ENCODE assay signal across 8 mouse cellular contexts in the genomic region with DNA sequence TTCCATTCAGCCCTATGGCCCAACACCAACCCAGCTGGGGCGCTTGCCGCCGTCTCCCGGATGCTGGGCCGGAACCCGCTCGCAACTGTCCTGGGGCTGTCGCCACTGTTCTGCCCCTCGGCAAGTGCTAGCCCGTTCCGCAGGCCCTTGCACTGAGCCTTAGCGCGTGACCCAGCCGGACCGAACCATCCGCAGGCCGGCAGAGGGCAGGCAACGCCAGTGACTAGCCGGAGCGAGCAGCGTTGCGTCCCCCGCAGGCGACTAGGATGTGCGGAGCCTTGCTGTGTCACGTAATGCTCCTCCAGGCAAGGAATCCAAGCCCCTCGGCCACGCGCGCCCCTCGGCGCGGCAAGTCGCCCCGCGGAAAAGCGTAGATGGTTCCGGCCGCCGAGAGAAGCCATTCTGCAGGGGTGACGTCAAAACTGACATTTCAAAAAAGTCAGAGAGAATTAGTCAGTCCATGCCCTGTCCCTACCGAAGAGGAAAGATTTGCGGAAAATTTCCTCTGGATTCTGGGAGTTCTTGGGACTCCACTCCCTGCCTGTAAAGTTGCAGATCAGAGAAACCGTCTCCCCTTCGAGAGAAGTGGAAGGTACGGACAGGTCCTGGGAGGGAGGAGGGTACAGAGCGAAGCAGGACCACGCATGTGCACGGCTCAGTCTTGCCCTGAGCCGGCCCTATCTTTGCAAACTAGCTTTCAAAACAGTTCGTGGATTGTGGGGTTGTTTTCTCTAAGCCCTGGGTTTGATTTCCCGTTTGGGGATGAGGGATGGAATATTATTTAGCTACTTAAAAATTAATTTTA. TPM values are rescaled to one million over a fixed set of nuclear protein-coding genes. Genes with fewer than 3 reads are reported as not detected.
DNase-seq lines count a peak whose midpoint lies in the region; ATAC-seq and TF ChIP-seq lines count a peak whose summit lies in the region.

Gene Flcn (minus strand): TSS at position 347 of the 805 bp plus-strand sequence.

- H3K4me3 ChIP-seq in heart, embryonic 11.5 days (ENCODE audit: low read depth, low read length), result peak within 1 kb of the TSS; percentile 78
- H3K4me3 ChIP-seq in kidney, embryonic 16.5 days (ENCODE audit: low read length), result peak within 1 kb of the TSS; percentile 73
- H3K4me3 ChIP-seq in liver, adult 2 months (ENCODE audit: insufficient read depth, low read depth, low read length), result peak within 1 kb of the TSS; percentile 63
- H3K4me3 ChIP-seq in myocyte, result peak within 1 kb of the TSS; percentile 99

- no peak for TF ChIP-seq CTCF in liver, adult 2 months (IDR thresholded peaks at IDR 0.05; ENCODE audit: low read depth, low read length)

- peak within 1 kb of the TSS; percentile 99 for H3K9ac ChIP-seq in heart, embryonic 11.5 days (ENCODE audit: low read depth, low read length)
- H3K9ac ChIP-seq in kidney, embryonic 16.5 days (replicated peaks; ENCODE audit: low read length), result peak within 1 kb of the TSS; percentile 91
- H3K9ac ChIP-seq in liver, adult 2 months (ENCODE audit: low read depth, low read length), result peak within 1 kb of the TSS; percentile 84

- H3K27me3 ChIP-seq in heart, embryonic 11.5 days (ENCODE audit: control insufficient read depth, insufficient read depth, low read length), result no peaks in the 10 kb centered on the region
- no peaks in the 10 kb centered on the region for H3K27me3 ChIP-seq in kidney, embryonic 16.5 days (ENCODE audit: insufficient read depth, low read length)
- H3K27me3 ChIP-seq in liver, adult 2 months (ENCODE audit: control insufficient read depth, insufficient read depth, low read length), result no peaks in the 10 kb centered on the region
- H3K27me3 ChIP-seq in myocyte (ENCODE audit: control insufficient read depth, insufficient read depth, insufficient read length), result no peaks in the 10 kb centered on the region
- no peaks in the 10 kb centered on the region for H3K27me3 ChIP-seq in splenic B cell, adult 2 months (ENCODE audit: control insufficient read depth, insufficient read depth, low read length, poor library complexity, severe bottlenecking)

- H3K4me1 ChIP-seq in heart, embryonic 11.5 days (ENCODE audit: control insufficient read depth, insufficient read depth, low read length), result peaks cover 14% of the 10 kb centered on the region
- H3K4me1 ChIP-seq in kidney, embryonic 16.5 days (ENCODE audit: insufficient read depth, low read length), result peaks cover 11% of the 10 kb centered on the region
- peaks cover 20% of the 10 kb centered on the region for H3K4me1 ChIP-seq in liver, adult 2 months (ENCODE audit: control insufficient read depth, insufficient read depth, low read length)

- under 1% methylated on average over 52 of the region's 52 CpGs for WGBS in heart, embryonic 11.5 days (ENCODE audit: insufficient replicate concordance)
- WGBS in kidney, embryonic 16.5 days, result under 1% methylated on average over 52 of the region's 52 CpGs
- under 1% methylated on average over 52 of the region's 52 CpGs for WGBS in liver, adult 2 months

- no peaks in the 10 kb centered on the region for H3K9me3 ChIP-seq in heart, embryonic 11.5 days (replicated peaks; ENCODE audit: control insufficient read depth, low read length)
- no peaks in the 10 kb centered on the region for H3K9me3 ChIP-seq in kidney, embryonic 16.5 days (ENCODE audit: low read length)

- peak; percentile 88 for ATAC-seq in erythroblast, adult 5-6 weeks (replicated peaks; ENCODE audit: low FRiP score, poor library complexity, severe bottlenecking)
- peak; percentile 89 for ATAC-seq in heart, embryonic 11.5 days (replicated peaks; ENCODE audit: insufficient number of reproducible peaks, low FRiP score, low TSS enrichment)
- ATAC-seq in kidney, embryonic 16.5 days (ENCODE audit: low FRiP score, low TSS enrichment), result peak; percentile 95

- peaks cover 12% of the 10 kb centered on the region for H3K79me2 ChIP-seq in liver, adult 2 months (ENCODE audit: control insufficient read depth, insufficient read depth, low read length)
- peaks cover 25% of the 10 kb centered on the region for H3K79me2 ChIP-seq in myocyte (ENCODE audit: control insufficient read depth, insufficient read depth)

- peak; percentile 97 for TF ChIP-seq POLR2A in liver, adult 2 months (IDR thresholded peaks at IDR 0.05; ENCODE audit: extremely low read depth, insufficient read depth, low read length)
- TF ChIP-seq POLR2A in myocyte (IDR thresholded peaks at IDR 0.05; ENCODE audit: insufficient read length, low read depth), result peak; percentile 99

- H3K27ac ChIP-seq in heart, embryonic 11.5 days (ENCODE audit: low read depth, low read length), result peak within 1 kb of the TSS; percentile 98
- H3K27ac ChIP-seq in kidney, embryonic 16.5 days (ENCODE audit: low read length), result peak within 1 kb of the TSS; percentile 94
- peak within 1 kb of the TSS; percentile 90 for H3K27ac ChIP-seq in liver, adult 2 months (replicated peaks; ENCODE audit: insufficient read depth, low read depth, low read length)

- peak; percentile 90 to 93 for DNase-seq in B cell, adult 2 months
- DNase-seq in brain, adult 2 months (ENCODE audit: low read depth, low spot score), result peak; percentile 97
- DNase-seq in liver, adult 2 months (ENCODE audit: extremely low read depth, low read depth, low spot score), result peak; percentile 86
- peak; percentile 92 for DNase-seq in splenic B cell, adult 2 months (ENCODE audit: low read depth, low spot score)

- peak within 1 kb of the TSS; percentile 76 for H3ac ChIP-seq in myocyte (ENCODE audit: control insufficient read depth, insufficient read length)

- H3K36me3 ChIP-seq in heart, embryonic 11.5 days (ENCODE audit: control insufficient read depth, insufficient read depth, low read length), result peaks cover 9% of the 10 kb centered on the region
- peaks cover 17% of the 10 kb centered on the region; the same call in 1 of the 2 replicates for H3K36me3 ChIP-seq in kidney, embryonic 16.5 days (ENCODE audit: insufficient read depth, low read length)
- peaks cover 15% of the 10 kb centered on the region; the same call in 1 of the 2 replicates for H3K36me3 ChIP-seq in liver, adult 2 months (ENCODE audit: control insufficient read depth, insufficient read depth, low read length)
- H3K36me3 ChIP-seq in myocyte (ENCODE audit: control insufficient read depth, insufficient read depth), result no peaks in the 10 kb centered on the region
- peaks cover 1% of the 10 kb centered on the region for H3K36me3 ChIP-seq in splenic B cell, adult 2 months (ENCODE audit: control insufficient read depth, insufficient read depth, low read length, poor library complexity, severe bottlenecking)

- H3K4me2 ChIP-seq in heart, embryonic 11.5 days, result peak within 1 kb of the TSS; percentile 82
- H3K4me2 ChIP-seq in kidney, embryonic 16.5 days (replicated peaks; ENCODE audit: low read depth, low read length), result peak within 1 kb of the TSS; percentile 76
- H3K4me2 ChIP-seq in myocyte (ENCODE audit: low read depth), result peak within 1 kb of the TSS; percentile 99

TF ChIP-seq in myocyte, 11 proteins besides CTCF, POLR2A, EP300 and RAD21:
- TF ChIP-seq MYOG (IDR thresholded peaks at IDR 0.05; ENCODE audit: control insufficient read depth in 1 of 3, insufficient read depth in 1 of 3, insufficient read length in 2 of 3, low read depth in 2 of 3) (peak in 2 of 3 experiments; percentile 41 to 62), USF1 (IDR thresholded peaks at IDR 0.05; ENCODE audit: low read depth) (peak; percentile 41), CEBPB (IDR thresholded peaks at IDR 0.05; ENCODE audit: insufficient read depth, poor library complexity, severe bottlenecking) (no peak), POLR2AphosphoS2 (IDR thresholded peaks at IDR 0.05; ENCODE audit: insufficient read length, low read depth) (peak; percentile 98), MYOD1 (IDR thresholded peaks at IDR 0.05; ENCODE audit: control insufficient read depth in 1 of 3, insufficient read length in 2 of 3, low read depth in 2 of 3) (peak in 1 of 3 experiments; percentile 50)

RNA-seq across cellular contexts. Expression of gene Flcn, which starts in this region (rescaled TPM):
- total RNA-seq in erythroblast, adult 5-6 weeks (2015; ENCODE audit: low replicate concordance), result 4.8 and 17.5 TPM in 2 replicates
- total RNA-seq in erythroblast, adult 5-6 weeks (2017; ENCODE audit: low replicate concordance), result 8.6 and 10.7 TPM in 2 replicates
- polyA plus RNA-seq in heart, embryonic 11.5 days (2014; fragmentation: Nextera tagmentation; extraction: Ambion mirVana), result 21.4 and 22.6 TPM in 2 replicates
- 37.7 and 41.5 TPM in 2 replicates for polyA plus RNA-seq in kidney, embryonic 16.5 days (2015; fragmentation: Nextera tagmentation; extraction: Ambion mirVana)
- total RNA-seq in liver, adult 2 months (2014; rRNA removed), result 24.6 and 33.1 TPM in 2 replicates
- 17.9 and 31.4 TPM in 2 replicates for polyA plus RNA-seq in liver, adult 2 months (2012; rRNA removed)
- 43.9 TPM for polyA plus RNA-seq in myocyte (2012; fragmentation: generic; extraction: Trizol)

Comparison
In these comparisons a context has a peak if more than half of its experiments do, and no peak if none do; other contexts are left out.
1. Peak in every context shown above with its lines: DNase-seq, ATAC-seq, H3K4me3 ChIP-seq and H3K27ac ChIP-seq.